Mouse (Mus musculus) midbrain, embryonic 11.5 days (tissue): Measurements from ENCODE around the gene Lrrc3b. TPM values are rescaled to one million over a fixed set of nuclear protein-coding genes. Genes with fewer than 3 reads are reported as not detected.

Experiments
- ATAC-seq: fragments of 200-750 bp; cut with Nextera tagmentation; 2 replicates; pipeline ENCODE4 v1.8.0; 2017; ENCODE audit warnings: moderate TSS enrichment, moderate library complexity; ENCODE audit not compliant: low FRiP score
- DNase-seq: peaks from one replicate; pipeline ENCODE4 v3.0.0; 2015; ENCODE audit warnings: low spot score; ENCODE audit errors: missing footprints
- H3K27ac ChIP-seq: fragments of 300-500 bp; sonication (generic); 2 replicates; pipeline ENCODE4 v1.5.1; 2014; ENCODE audit warnings: low read depth, low read length
- H3K27me3 ChIP-seq: fragments of 300-500 bp; sonication (generic); 2 replicates; pipeline ENCODE4 v1.6.1; 2014; ENCODE audit warnings: mild to moderate bottlenecking, low read length, moderate library complexity, mixed read lengths; ENCODE audit not compliant: control insufficient read depth, insufficient read depth
- H3K36me3 ChIP-seq: fragments of 300-500 bp; sonication (generic); 2 replicates; pipeline ENCODE4 v1.6.1; 2014; ENCODE audit warnings: mild to moderate bottlenecking, low read length, moderate library complexity, mixed read lengths; ENCODE audit not compliant: control insufficient read depth, insufficient read depth
- H3K4me1 ChIP-seq: fragments of 300-500 bp; sonication (generic); 2 replicates; pipeline ENCODE4 v1.6.1; 2014; ENCODE audit warnings: low read length; ENCODE audit not compliant: control insufficient read depth, insufficient read depth
- H3K4me2 ChIP-seq: fragments of 300-500 bp; sonication (generic); 2 replicates; pipeline ENCODE4 v1.6.1; 2014; ENCODE audit warnings: mild to moderate bottlenecking, moderate library complexity
- H3K4me3 ChIP-seq: fragments of 300-500 bp; sonication (generic); 2 replicates; pipeline ENCODE4 v1.5.1; 2014; ENCODE audit warnings: low read depth, low read length
- H3K9ac ChIP-seq: fragments of 300-500 bp; sonication (generic); 2 replicates; pipeline ENCODE4 v1.6.1; 2014; ENCODE audit warnings: low read length
- H3K9me3 ChIP-seq: fragments of 300-500 bp; sonication (generic); 2 replicates; pipeline ENCODE4 v1.6.1; 2016; ENCODE audit warnings: low read length; ENCODE audit not compliant: control insufficient read depth
- WGBS: fragments of 180-500 bp; shearing (Covaris S2); extraction: QIAGEN DNeasy Blood & Tissue Kit; methylation state at CpG from one replicate; pipeline ENCODE4 v1.1.7; 2014; 5-methylcytosine and 5-hydroxymethylcytosine counted together
- polyA plus RNA-seq: library from polyadenylated mRNA; unstranded; fragments of >200 nt; fragmentation: Nextera tagmentation; extraction: Ambion mirVana; gene quantifications from 2 replicates; pipeline ENCODE4 v1.2.1, GENCODE M21; 2014

Lrrc3b gene
- polyA plus RNA-seq: 0.77 and 1.9 TPM in 2 replicates

DNA sequence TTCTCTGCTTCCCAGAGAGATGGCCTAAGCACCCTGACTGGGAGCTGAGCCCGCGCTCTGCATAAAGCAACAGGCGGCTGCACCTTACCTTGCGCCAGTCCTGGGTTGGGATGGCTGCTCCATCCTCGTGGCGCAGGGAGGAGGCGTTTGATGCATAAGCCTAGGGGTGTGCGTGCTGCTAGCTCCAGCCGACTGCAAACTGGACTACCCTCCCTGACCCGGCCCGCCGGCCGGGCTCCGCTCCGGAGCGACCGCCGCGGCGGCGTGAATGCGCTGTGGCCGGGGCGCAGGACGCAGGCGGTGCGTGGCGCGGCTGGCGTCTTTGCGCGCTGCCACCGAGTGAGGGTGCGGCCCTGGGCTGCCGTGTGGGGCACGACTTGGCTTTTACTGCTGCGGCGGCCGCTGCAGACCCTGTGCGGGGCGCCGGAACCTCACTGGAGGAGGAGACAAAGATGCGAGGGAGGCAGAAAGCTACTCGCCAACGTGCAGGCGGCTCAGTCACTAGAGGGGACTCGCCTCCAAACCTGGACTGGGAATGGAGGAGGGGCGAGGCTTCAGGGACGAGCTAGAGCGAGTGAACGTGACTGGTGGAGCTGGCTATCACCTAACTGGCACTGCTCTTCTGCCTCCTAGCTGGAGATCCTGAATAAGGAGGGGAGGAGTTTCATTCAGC is at the start of gene Lrrc3b:
TSS of gene Lrrc3b (minus strand) at position 503 of the 673 bp plus-strand sequence.
- peaks cover 14% of the 10 kb centered on the region for H3K27me3 ChIP-seq
- H3K9ac ChIP-seq: peak within 1 kb of the TSS; percentile 58
- H3K27ac ChIP-seq: no peak within 1 kb of the TSS
- DNase-seq (peak; percentile 94), ATAC-seq (peak; percentile 86)
- peak within 1 kb of the TSS; percentile 51 for H3K4me3 ChIP-seq
- H3K9me3 ChIP-seq: no peaks in the 10 kb centered on the region
- H3K4me2 ChIP-seq: peak within 1 kb of the TSS; percentile 91
- no peaks in the 10 kb centered on the region; the same call in 1 of the 2 replicates for H3K4me1 ChIP-seq
- under 1% methylated on average over 45 of the region's 51 CpGs for WGBS
- H3K36me3 ChIP-seq: no peaks in the 10 kb centered on the region

DNA sequence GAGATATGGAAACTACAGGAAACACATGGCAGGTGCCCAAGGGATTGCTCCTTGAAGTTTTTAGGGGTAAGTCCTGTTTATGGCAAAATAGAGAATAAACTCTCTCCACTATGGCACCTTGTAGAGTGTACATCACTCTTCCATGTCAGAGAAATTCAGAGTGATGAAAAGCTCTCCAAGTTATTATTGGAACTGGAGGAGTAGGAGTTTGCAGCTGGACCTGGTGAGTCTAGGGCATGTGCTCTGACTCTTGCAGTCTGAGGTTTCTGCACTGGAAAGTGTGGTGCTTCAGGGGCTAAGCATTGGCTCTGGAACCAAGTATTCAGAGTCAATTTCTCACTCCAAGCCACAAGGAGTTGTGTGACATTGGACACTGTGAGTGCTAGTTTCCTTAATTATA is 38.9 kb upstream of the Lrrc3b start:
- Histone ChIP-seq H3K27ac (no peak overlapping the region), H3K4me3 (no peak overlapping the region), H3K36me3 (no peaks in the 10 kb centered on the region), H3K27me3 (no peaks in the 10 kb centered on the region), H3K4me2 (no peak overlapping the region), H3K4me1 (no peaks in the 10 kb centered on the region), H3K9ac (no peak overlapping the region), H3K9me3 (no peaks in the 10 kb centered on the region)
- ATAC-seq: no peak
- DNase-seq: no peak

DNA sequence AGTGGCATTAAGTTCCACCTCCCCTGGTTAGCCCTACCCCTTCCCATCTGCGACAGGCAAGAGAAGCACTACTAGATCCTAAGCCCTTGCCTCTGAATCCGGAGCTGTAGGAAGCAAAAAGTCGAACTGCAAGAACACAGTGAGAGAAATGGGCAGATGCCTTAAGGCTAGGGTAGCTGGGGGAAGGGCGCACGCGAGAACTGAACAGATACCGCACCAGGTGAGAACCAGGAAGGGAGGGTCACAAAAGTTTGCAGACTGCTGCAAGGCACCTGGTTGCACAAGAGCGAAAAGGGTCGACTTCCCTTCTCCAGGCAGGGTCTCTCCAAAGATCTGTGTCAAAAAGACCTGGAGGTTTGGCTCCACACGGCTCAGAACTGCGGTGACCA is 697 bp downstream of the Lrrc3b start:
- Histone ChIP-seq H3K4me1 (no peaks in the 10 kb centered on the region; the same call in 1 of the 2 replicates), H3K9ac (peak overlapping the region; percentile 58), H3K4me3 (peak overlapping the region; percentile 51), H3K36me3 (no peaks in the 10 kb centered on the region), H3K4me2 (peak overlapping the region; percentile 91), H3K27me3 (peaks cover 14% of the 10 kb centered on the region), H3K27ac (no peak overlapping the region), H3K9me3 (no peaks in the 10 kb centered on the region)
- peak; percentile 92 for DNase-seq
- WGBS: under 1% methylated on average over 11 of the region's 11 CpGs
- ATAC-seq: peak; percentile 50

DNA sequence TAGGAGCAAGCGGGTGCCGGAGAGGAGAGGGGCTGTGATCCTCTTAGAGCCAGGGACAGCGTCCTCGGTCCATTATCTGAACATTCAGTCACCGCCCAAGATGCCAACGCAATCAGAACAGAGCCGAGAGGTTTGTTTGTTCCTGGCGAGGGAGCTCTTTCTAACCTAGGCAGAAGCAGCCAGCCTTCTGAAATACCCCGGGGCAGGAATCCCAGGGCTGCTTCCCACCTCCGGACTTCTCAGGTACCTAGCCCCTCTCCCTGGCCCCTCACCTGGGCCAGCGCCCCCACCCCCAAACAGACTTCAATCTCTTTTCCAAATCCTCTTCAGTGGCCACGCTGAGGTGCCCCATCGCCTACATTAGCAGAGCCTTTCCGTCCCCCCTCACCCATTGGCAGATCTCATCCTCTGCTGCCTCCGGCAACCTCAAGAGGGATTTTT is 1.3 kb downstream of the Lrrc3b start:
- ATAC-seq: peak; percentile 15; the same call in 1 of the 2 replicates
- peaks cover 14% of the 10 kb centered on the region for H3K27me3 ChIP-seq
- no peaks in the 10 kb centered on the region for H3K36me3 ChIP-seq
- H3K4me1 ChIP-seq: no peaks in the 10 kb centered on the region; the same call in 1 of the 2 replicates
- peak overlapping the region; percentile 91 for H3K4me2 ChIP-seq
- DNase-seq: peak; percentile 87
- H3K27ac ChIP-seq: no peak overlapping the region
- 3% methylated on average over 15 of the region's 15 CpGs for WGBS
- no peaks in the 10 kb centered on the region for H3K9me3 ChIP-seq
- no peak overlapping the region for H3K9ac ChIP-seq
- H3K4me3 ChIP-seq: peak overlapping the region; percentile 51

DNA sequence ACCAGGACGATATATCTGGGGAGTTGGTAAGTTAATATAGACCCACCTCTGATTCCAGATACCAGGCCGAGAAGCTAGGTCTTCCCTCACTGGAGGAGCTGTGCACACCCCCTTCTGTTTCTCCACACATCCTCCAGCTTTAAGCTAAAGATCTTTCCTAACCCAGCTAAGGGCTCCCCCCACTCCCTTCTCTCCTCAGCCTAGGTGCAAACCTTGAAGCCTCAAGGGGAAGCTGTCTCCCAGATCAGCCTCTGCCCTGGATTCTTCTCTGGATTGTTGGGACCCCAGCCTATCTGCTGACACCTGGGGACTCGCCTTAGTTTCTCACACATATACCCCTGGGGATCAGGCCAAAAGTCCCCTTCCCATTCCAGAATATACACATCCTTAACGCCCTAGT is 1.7 kb downstream of the Lrrc3b start:
- Histone ChIP-seq H3K27me3 (peaks cover 14% of the 10 kb centered on the region), H3K27ac (no peak overlapping the region), H3K9me3 (no peaks in the 10 kb centered on the region), H3K4me3 (peak overlapping the region; percentile 51; the same call in 1 of the 2 replicates), H3K4me2 (peak overlapping the region; percentile 91; the same call in 1 of the 2 replicates), H3K9ac (no peak overlapping the region), H3K36me3 (no peaks in the 10 kb centered on the region), H3K4me1 (no peaks in the 10 kb centered on the region; the same call in 1 of the 2 replicates)
- no peak for ATAC-seq
- WGBS: 46% methylated on average over 4 of the region's 4 CpGs
- DNase-seq: peak; percentile 84

DNA sequence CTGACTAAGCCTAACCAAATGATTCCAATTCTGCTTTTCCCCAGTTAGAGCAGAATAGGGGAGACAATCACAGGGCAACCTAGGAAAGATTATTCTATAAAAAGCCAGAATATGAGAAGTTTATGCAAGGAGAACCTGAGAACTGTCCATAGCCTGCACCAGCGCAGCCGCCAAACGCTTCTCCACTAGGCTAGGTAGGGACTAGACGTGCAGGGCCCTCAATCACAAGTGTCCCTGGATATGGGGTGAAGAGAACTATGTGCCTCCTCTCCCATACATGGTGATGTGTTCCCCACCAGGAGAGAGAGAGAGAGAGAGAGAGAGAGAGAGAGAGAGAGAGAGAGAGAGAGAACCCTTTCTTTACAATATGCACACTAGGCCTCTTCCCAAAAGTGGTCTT is 2.2 kb downstream of the Lrrc3b start:
- ATAC-seq: no peak
- no peak overlapping the region for H3K4me2 ChIP-seq
- 90% methylated on average over 4 of the region's 4 CpGs for WGBS

DNA sequence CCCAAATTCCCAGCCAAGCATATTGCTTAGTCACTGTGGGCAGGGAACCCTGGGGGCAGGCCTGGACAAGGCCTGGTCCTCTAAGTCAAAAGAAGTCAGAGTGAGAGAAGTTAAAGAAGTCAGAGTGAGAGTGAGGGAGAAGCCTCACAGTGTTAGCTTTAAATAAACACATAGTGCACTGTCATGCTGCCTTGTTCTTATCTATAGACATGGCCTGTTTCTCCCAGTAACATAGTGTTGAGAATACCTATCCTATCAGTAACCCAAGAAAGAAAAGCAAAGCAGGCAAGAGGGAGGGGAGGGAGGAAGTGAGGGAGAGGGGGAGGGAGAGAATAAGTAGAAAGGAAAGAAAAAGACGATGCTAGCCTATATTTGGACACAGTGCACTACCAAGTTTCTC is 6.4 kb downstream of the Lrrc3b start:
- Histone ChIP-seq H3K36me3 (no peaks in the 10 kb centered on the region), H3K4me2 (no peak overlapping the region), H3K4me1 (no peaks in the 10 kb centered on the region), H3K9ac (no peak overlapping the region), H3K4me3 (no peak overlapping the region), H3K27ac (no peak overlapping the region), H3K9me3 (no peaks in the 10 kb centered on the region), H3K27me3 (peaks cover 3% of the 10 kb centered on the region; the same call in 1 of the 2 replicates)
- ATAC-seq (no peak), DNase-seq (no peak)
- 79% methylated on average over 1 of the region's 1 CpGs for WGBS

More for the DNA sequence above, 2.2 kb downstream of the Lrrc3b start:
- Histone ChIP-seq H3K4me3 (no peak overlapping the region), H3K36me3 (no peaks in the 10 kb centered on the region), H3K9ac (no peak overlapping the region), H3K27ac (no peak overlapping the region), H3K4me1 (no peaks in the 10 kb centered on the region; the same call in 1 of the 2 replicates), H3K27me3 (peaks cover 14% of the 10 kb centered on the region), H3K9me3 (no peaks in the 10 kb centered on the region)
- DNase-seq: no peak

DNA sequence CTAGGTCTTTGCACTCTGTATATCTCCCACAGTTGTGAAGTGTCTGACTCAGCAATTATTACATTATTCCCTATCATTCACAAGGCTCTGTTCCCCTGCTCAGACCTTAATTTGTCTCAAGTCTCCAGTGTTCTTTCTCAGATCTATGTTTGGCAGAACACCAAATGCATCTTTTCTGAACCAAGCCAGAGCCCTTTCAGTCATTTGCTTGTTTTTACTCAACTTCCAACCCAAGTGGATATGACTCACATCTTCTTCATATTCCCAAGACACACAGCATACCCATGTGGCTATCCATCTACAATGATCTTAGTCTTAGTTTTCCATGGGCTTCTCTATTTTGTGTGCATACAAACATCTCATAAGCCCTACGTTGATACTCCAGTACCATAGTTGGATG is 17.2 kb downstream of the Lrrc3b start:
- H3K4me3 ChIP-seq: no peak overlapping the region
- 81% methylated on average over 1 of the region's 1 CpGs for WGBS
- DNase-seq (no peak), ATAC-seq (no peak)
- no peaks in the 10 kb centered on the region for H3K36me3 ChIP-seq
- no peak overlapping the region for H3K4me2 ChIP-seq
- no peaks in the 10 kb centered on the region for H3K4me1 ChIP-seq
- H3K27me3 ChIP-seq: no peaks in the 10 kb centered on the region
- no peak overlapping the region for H3K9ac ChIP-seq
- H3K27ac ChIP-seq: no peak overlapping the region
- H3K9me3 ChIP-seq: no peaks in the 10 kb centered on the region

DNA sequence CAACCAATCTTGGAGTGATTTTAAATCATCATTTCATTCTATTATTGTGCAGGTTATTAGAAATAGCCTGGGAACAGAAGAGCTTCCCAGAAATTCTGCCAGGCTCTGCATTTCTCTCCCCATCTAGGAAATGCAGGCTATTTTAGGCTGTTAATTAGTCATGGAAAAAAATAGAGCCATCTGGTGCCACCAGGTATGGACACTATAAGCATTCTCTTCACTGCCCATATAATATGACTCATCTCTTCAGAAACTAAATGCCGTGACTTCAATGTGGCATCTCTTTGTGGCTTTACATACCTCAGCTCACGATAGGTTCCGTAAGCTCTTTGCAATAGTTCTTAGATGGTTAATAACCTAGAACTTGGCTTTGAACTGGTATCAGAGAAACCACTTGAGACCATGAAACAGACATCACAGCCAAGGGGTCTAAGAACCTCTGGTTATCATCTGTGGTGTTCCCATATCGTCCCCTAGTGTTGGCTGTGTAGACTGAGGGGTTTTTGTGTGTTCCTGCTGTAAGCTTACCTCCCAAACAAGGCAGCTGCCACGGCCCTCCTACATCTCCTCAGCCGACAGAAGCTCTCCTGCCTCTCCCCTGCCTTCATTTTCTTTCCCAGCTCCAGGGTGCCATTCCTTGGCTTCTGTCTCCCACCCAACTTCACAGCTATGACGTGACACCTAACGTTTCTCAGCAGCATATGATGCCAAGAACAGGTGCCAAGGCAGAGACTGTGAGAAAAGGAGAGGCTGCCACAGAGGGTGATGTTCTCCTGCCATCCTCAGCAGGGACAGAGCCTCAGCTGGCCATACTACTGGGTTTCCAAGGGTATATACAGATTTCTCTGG is 27.9 kb downstream of the Lrrc3b start:
- 78% methylated on average over 8 of the region's 8 CpGs for WGBS
- Histone ChIP-seq H3K4me3 (no peak overlapping the region), H3K9ac (no peak overlapping the region), H3K27me3 (no peaks in the 10 kb centered on the region), H3K9me3 (no peaks in the 10 kb centered on the region), H3K4me2 (no peak overlapping the region), H3K27ac (no peak overlapping the region), H3K4me1 (no peaks in the 10 kb centered on the region), H3K36me3 (no peaks in the 10 kb centered on the region)
- DNase-seq: no peak
- ATAC-seq: no peak
